Mouse (Mus musculus): Measurements from ENCODE around the gene Dpf3. TPM values are rescaled to one million over a fixed set of nuclear protein-coding genes. Genes with fewer than 3 reads are reported as not detected.
A peak's percentile ranks its signal among the peaks of the same experiment; 100 is the strongest.

Gene Dpf3
- polyA plus RNA-seq, 1 experiment = 1.9 TPM

GRCm38 (mm10) chr12:83524329-83524728, 36.8 kb upstream of the Dpf3 start:
- Histone ChIP-seq H3K4me1 (ENCODE audit: control insufficient read depth) (peaks cover 36% of the 10 kb centered on the region), H3K4me3 (replicated peaks) (no peak overlapping the region), H3K36me3 (ENCODE audit: control insufficient read depth) (peaks cover 8% of the 10 kb centered on the region), H3K9me3 (ENCODE audit: control insufficient read depth, low read length) (no peaks in the 10 kb centered on the region), H3K27me3 (ENCODE audit: control insufficient read depth) (no peaks in the 10 kb centered on the region)
- TF ChIP-seq TAL1 (IDR thresholded peaks at IDR 0.05; ENCODE audit: low read length) (no peak), GATA1 (IDR thresholded peaks at IDR 0.05; ENCODE audit: low read length) (no peak)

DNA sequence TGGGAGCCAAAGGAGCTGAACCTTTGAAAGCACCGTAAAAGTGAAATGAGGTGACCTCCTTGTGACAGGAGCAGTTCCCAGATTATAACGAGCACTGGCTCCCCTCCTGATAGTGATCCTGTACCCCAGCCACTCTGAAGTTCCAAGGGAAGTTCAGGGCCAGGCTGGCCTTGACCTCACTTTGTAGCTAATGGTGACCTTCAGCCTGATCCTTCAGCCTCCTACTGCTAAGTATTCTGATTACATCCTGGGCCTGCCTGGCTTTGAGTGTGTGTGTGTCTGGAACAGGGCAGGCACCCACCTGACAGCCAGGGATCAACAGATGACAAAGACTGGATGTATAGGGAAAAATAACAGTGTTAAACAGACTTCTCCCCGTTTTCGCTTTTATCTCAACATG, 36.4 kb upstream of the Dpf3 start:
- H3K4me3 ChIP-seq (replicated peaks) = no peak overlapping the region
- H3K9me3 ChIP-seq (ENCODE audit: control insufficient read depth, low read length) = no peaks in the 10 kb centered on the region
- H3K36me3 ChIP-seq (ENCODE audit: control insufficient read depth) = peaks cover 6% of the 10 kb centered on the region
- peaks cover 41% of the 10 kb centered on the region for H3K4me1 ChIP-seq (ENCODE audit: control insufficient read depth)
- H3K27me3 ChIP-seq (ENCODE audit: control insufficient read depth) = no peaks in the 10 kb centered on the region
- TF ChIP-seq GATA1 (IDR thresholded peaks at IDR 0.05; ENCODE audit: low read length) = no peak
- no peak for TF ChIP-seq TAL1 (IDR thresholded peaks at IDR 0.05; ENCODE audit: low read length)

DNA sequence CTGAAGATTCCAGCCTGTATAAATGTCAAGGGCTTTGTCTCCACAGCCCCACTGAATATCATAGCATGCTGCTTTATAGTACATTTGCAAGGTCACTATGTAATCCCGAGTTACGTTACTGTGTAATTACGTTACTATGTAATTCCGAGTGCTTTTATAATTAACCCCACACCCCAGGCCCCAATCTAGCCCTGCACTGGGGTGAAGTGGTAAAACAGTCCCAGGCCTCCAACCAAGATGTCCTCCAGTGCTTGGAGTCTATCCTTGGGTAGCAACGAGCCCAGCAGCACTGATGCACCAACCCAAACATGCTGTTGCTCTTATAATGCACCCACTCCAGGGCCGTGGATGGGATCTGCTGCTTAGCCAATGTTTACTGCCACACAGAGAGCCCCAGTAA, 35.5 kb upstream of the Dpf3 start:
- Histone ChIP-seq H3K27me3 (ENCODE audit: control insufficient read depth) (no peaks in the 10 kb centered on the region), H3K4me3 (replicated peaks) (no peak overlapping the region), H3K4me1 (ENCODE audit: control insufficient read depth) (peaks cover 42% of the 10 kb centered on the region), H3K36me3 (ENCODE audit: control insufficient read depth) (peaks cover 5% of the 10 kb centered on the region), H3K9me3 (ENCODE audit: control insufficient read depth, low read length) (no peaks in the 10 kb centered on the region)
- TF ChIP-seq GATA1 (IDR thresholded peaks at IDR 0.05; ENCODE audit: low read length) (no peak), TAL1 (IDR thresholded peaks at IDR 0.05; ENCODE audit: low read length) (no peak)

DNA sequence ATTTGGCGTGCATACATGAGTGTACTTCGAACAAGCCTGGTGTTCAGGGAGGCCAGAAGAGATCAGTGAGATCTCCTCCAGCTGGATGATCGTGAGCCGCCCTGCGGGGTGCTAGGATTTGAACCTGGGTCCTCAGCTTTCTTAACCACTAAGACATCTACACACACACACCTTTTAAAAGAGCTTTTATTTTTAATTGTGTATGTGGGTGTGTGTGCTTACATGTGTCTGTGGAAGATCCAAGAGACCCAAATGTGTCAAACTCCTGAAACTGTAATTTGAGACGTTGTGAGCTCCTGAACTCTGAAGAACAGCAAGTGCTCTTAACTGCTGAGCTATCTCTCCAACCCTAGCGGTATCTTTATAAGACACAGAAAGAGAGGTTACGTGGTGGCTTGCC, 33.6 kb upstream of the Dpf3 start:
- H3K27me3 ChIP-seq (ENCODE audit: control insufficient read depth) = no peaks in the 10 kb centered on the region
- H3K36me3 ChIP-seq (ENCODE audit: control insufficient read depth) = no peaks in the 10 kb centered on the region
- TF ChIP-seq TAL1 (IDR thresholded peaks at IDR 0.05; ENCODE audit: low read length) (no peak), GATA1 (IDR thresholded peaks at IDR 0.05; ENCODE audit: low read length) (no peak)
- peaks cover 57% of the 10 kb centered on the region for H3K4me1 ChIP-seq (ENCODE audit: control insufficient read depth)
- H3K9me3 ChIP-seq (ENCODE audit: control insufficient read depth, low read length) = no peaks in the 10 kb centered on the region
- peak overlapping the region; percentile 76 for H3K4me3 ChIP-seq (replicated peaks)

DNA sequence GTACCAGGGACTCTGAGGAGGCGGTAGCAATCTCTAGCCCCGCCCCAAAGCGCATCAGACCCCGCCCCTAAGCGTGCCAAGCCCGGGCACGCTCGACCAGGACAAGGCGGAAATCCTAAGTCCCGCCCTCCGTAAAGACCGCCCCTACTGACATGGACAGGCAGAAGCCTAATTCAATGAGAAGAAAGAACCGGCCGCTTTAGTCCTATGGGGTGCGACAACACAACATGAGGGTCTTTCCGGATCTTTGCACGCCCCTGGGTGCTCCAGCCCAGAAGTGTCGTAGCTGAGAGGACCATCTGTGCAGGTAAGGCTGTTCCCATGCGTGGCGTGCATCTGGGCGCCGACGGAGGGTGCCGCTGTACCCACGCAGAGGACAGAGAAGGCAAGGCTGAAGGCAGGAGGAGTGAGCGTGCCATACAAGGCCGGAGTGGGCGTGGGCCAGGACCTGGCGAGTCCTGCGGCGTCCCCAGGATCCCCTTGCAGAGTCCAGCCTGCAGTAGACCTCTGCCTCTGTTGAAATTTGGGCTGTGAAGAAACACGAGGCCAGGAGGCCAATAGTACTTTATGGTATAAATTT, 32.9 kb upstream of the Dpf3 start, which contains the start of gene Dcaf4:
Gene Dcaf4 (plus strand): TSS at position 156 of the 580 bp plus-strand sequence.
- H3K27me3 ChIP-seq (ENCODE audit: control insufficient read depth) = no peaks in the 10 kb centered on the region
- H3K4me1 ChIP-seq (ENCODE audit: control insufficient read depth) = peaks cover 56% of the 10 kb centered on the region
- peak within 1 kb of the TSS; percentile 76 for H3K4me3 ChIP-seq (replicated peaks)
- no peaks in the 10 kb centered on the region for H3K9me3 ChIP-seq (ENCODE audit: control insufficient read depth, low read length)
- H3K36me3 ChIP-seq (ENCODE audit: control insufficient read depth) = no peaks in the 10 kb centered on the region
- TF ChIP-seq TAL1 (IDR thresholded peaks at IDR 0.05; ENCODE audit: low read length) (no peak), GATA1 (IDR thresholded peaks at IDR 0.05; ENCODE audit: low read length) (no peak)

- Histone ChIP-seq H3K4me1 (ENCODE audit: control insufficient read depth) (peaks cover 52% of the 10 kb centered on the region), H3K36me3 (ENCODE audit: control insufficient read depth) (no peaks in the 10 kb centered on the region), H3K27me3 (ENCODE audit: control insufficient read depth) (peaks cover 7% of the 10 kb centered on the region; the same call in 1 of the 2 replicates), H3K9me3 (ENCODE audit: control insufficient read depth, low read length) (no peaks in the 10 kb centered on the region), H3K4me3 (replicated peaks) (no peak overlapping the region)
- TF ChIP-seq TAL1 (IDR thresholded peaks at IDR 0.05; ENCODE audit: low read length) (no peak), GATA1 (IDR thresholded peaks at IDR 0.05; ENCODE audit: low read length) (no peak)
Observed at GRCm38 (mm10) chr12:83517580-83517979, 30.1 kb upstream of the Dpf3 start.

DNA sequence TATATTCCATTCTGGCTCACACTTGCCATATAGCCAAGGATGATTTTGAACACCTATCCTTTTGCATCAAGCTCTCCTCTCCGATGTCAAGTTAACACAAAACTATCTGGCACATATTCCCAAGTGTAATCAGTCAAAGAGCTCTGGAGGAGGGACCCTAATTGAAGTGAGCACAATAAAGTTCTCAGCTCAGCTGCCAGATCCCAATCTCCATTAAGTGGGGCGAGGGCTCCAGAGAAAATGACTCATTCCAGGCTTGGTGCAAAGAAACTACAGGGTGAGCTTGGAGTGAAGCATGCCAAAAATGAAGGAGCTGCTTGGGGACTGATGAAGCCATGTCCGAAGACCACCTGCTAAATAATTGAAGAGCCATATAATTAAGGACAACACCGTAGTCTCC, 26.7 kb upstream of the Dpf3 start:
- Histone ChIP-seq H3K4me3 (replicated peaks) (no peak overlapping the region), H3K9me3 (ENCODE audit: control insufficient read depth, low read length) (no peaks in the 10 kb centered on the region), H3K27me3 (ENCODE audit: control insufficient read depth) (peaks cover 10% of the 10 kb centered on the region), H3K4me1 (ENCODE audit: control insufficient read depth) (peaks cover 27% of the 10 kb centered on the region), H3K36me3 (ENCODE audit: control insufficient read depth) (no peaks in the 10 kb centered on the region)
- TF ChIP-seq TAL1 (IDR thresholded peaks at IDR 0.05; ENCODE audit: low read length) (no peak), GATA1 (IDR thresholded peaks at IDR 0.05; ENCODE audit: low read length) (no peak)

DNA sequence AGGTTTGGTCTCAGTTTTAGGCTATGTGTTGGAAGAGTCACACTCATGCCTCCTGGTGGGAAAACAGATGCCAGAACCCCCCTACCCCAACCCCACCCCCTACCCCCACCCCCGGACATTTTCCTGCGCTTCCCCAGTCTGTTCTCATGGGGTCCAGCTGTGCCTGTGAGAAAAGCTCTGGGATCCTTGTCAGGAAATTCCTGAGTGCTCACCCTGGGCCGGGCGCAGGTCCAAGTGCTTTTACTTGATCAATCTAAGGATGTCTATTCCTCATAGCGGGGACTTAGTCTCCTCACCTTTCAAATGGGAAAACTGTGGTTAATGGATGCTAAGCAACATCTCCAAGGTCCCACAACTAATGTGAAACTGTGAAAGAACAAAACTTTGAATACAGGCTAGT, 25.7 kb upstream of the Dpf3 start:
- no peaks in the 10 kb centered on the region for H3K36me3 ChIP-seq (ENCODE audit: control insufficient read depth)
- peaks cover 10% of the 10 kb centered on the region for H3K27me3 ChIP-seq (ENCODE audit: control insufficient read depth)
- peaks cover 22% of the 10 kb centered on the region for H3K4me1 ChIP-seq (ENCODE audit: control insufficient read depth)
- no peaks in the 10 kb centered on the region for H3K9me3 ChIP-seq (ENCODE audit: control insufficient read depth, low read length)
- TF ChIP-seq TAL1 (IDR thresholded peaks at IDR 0.05; ENCODE audit: low read length) (no peak), GATA1 (IDR thresholded peaks at IDR 0.05; ENCODE audit: low read length) (no peak)
- H3K4me3 ChIP-seq (replicated peaks) = no peak overlapping the region

GRCm38 (mm10) chr12:83512783-83513182, 25.3 kb upstream of the Dpf3 start:
- Histone ChIP-seq H3K36me3 (ENCODE audit: control insufficient read depth) (no peaks in the 10 kb centered on the region), H3K9me3 (ENCODE audit: control insufficient read depth, low read length) (no peaks in the 10 kb centered on the region), H3K4me1 (ENCODE audit: control insufficient read depth) (peaks cover 20% of the 10 kb centered on the region), H3K27me3 (ENCODE audit: control insufficient read depth) (peaks cover 10% of the 10 kb centered on the region), H3K4me3 (replicated peaks) (no peak overlapping the region)
- TF ChIP-seq GATA1 (IDR thresholded peaks at IDR 0.05; ENCODE audit: low read length) (no peak), TAL1 (IDR thresholded peaks at IDR 0.05; ENCODE audit: low read length) (no peak)

GRCm38 (mm10) chr12:83510586-83510985, 23.1 kb upstream of the Dpf3 start:
- peaks cover 7% of the 10 kb centered on the region for H3K4me1 ChIP-seq (ENCODE audit: control insufficient read depth)
- no peak for TF ChIP-seq TAL1 (IDR thresholded peaks at IDR 0.05; ENCODE audit: low read length)
- no peak for TF ChIP-seq GATA1 (IDR thresholded peaks at IDR 0.05; ENCODE audit: low read length)
- peaks cover 10% of the 10 kb centered on the region for H3K27me3 ChIP-seq (ENCODE audit: control insufficient read depth)
- no peaks in the 10 kb centered on the region for H3K36me3 ChIP-seq (ENCODE audit: control insufficient read depth)
- no peaks in the 10 kb centered on the region for H3K9me3 ChIP-seq (ENCODE audit: control insufficient read depth, low read length)
- no peak overlapping the region for H3K4me3 ChIP-seq (replicated peaks)

Data from erythroblast, embryonic 14.5 days (primary cell).